Mouse (Mus musculus) ES-E14 (cell line): ENCODE measurements at regions not wholly inside any gene's neighbourhood (a gene's known extent, or its start where the extent isn't known, plus 50 kb on each side); places are given as distances from the start of the nearest gene placed in this dataset.

Experiments
- CHD2 ChIP-seq: IDR thresholded peaks from 2 replicates; pipeline ENCODE4 v1.6.1; 2014; ENCODE audit warnings: mild to moderate bottlenecking, low read depth, low read length, inconsistent platforms
- ZC3H11A ChIP-seq: IDR thresholded peaks from 2 replicates; pipeline ENCODE4 v1.6.1; 2012; ENCODE audit warnings: low read depth, mild to moderate bottlenecking, inconsistent platforms, low read length, borderline replicate concordance
- ZNF384 ChIP-seq: IDR thresholded peaks from 2 replicates; pipeline ENCODE4 v1.6.1; 2012; ENCODE audit warnings: low read depth, low read length, inconsistent platforms

DNA sequence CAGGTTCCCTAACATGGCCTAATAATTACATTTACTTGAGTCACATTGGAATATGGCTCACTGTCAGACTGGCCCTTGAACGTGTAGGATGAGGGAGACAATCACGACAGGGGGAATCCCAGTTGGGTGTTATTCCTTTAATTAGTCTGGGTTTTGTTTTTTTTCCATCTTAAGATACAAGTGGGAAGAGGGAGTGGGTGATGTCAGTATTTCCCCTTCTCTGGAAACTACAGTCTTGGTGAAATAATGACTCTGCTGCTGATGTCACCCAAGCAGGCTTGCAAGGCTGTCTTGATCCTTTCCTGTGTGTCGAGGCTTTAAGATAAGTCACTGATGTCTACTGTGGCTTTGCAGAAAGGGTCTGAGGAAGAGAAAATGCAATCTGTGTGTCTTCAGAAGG is 241.8 kb upstream of the Arid2 start:
- no peak for TF ChIP-seq CHD2
- TF ChIP-seq ZNF384, result no peak
- no peak for TF ChIP-seq ZC3H11A
